Mouse (Mus musculus) forebrain, postnatal 0 days (tissue): Measurements from ENCODE around the gene Selp. TPM values are rescaled to one million over a fixed set of nuclear protein-coding genes. Genes with fewer than 3 reads are reported as not detected.

Experiments used
- ATAC-seq: fragments of 200-750 bp; cut with Nextera tagmentation; 2 replicates; pipeline ENCODE4 v1.8.0; 2017; ENCODE audit warnings: mild to moderate bottlenecking, moderate library complexity
- DNase-seq: peaks from one replicate; pipeline ENCODE4 v3.0.0-alpha.2; 2015
- H3K27ac ChIP-seq: fragments of 300-500 bp; sonication (generic); 2 replicates; pipeline ENCODE4 v1.5.1; 2014; ENCODE audit warnings: low read depth, mild to moderate bottlenecking, antibody characterized with exemption, low read length, moderate library complexity, mixed read lengths
- H3K27me3 ChIP-seq: fragments of 300-500 bp; sonication (generic); 2 replicates; pipeline ENCODE4 v1.6.1; 2014; ENCODE audit warnings: mild to moderate bottlenecking, low read length, mixed read lengths; ENCODE audit not compliant: insufficient read depth
- H3K36me3 ChIP-seq: fragments of 300-500 bp; sonication (generic); 2 replicates; pipeline ENCODE4 v1.6.1; 2014; ENCODE audit warnings: mild to moderate bottlenecking, moderate library complexity; ENCODE audit not compliant: insufficient read depth
- H3K4me1 ChIP-seq: fragments of 300-500 bp; sonication (generic); 2 replicates; pipeline ENCODE4 v1.6.1; 2014; ENCODE audit warnings: antibody characterized with exemption; ENCODE audit not compliant: insufficient read depth
- H3K4me2 ChIP-seq: fragments of 300-500 bp; sonication (generic); 2 replicates; pipeline ENCODE4 v1.6.1; 2014; ENCODE audit warnings: low read depth, mild to moderate bottlenecking, moderate library complexity
- H3K4me3 ChIP-seq: fragments of 300-500 bp; sonication (generic); 2 replicates; pipeline ENCODE4 v1.5.1; 2014; ENCODE audit warnings: low read depth, low read length, mixed read lengths
- H3K9ac ChIP-seq: fragments of 300-500 bp; sonication (generic); 2 replicates; pipeline ENCODE4 v1.6.1; 2014; ENCODE audit warnings: mild to moderate bottlenecking
- H3K9me3 ChIP-seq: fragments of 300-500 bp; sonication (generic); 2 replicates; pipeline ENCODE4 v1.6.1; 2016; ENCODE audit warnings: low read length
- CTCF ChIP-seq: sonication (generic); IDR thresholded peaks from 2 replicates; pipeline ENCODE4 v1.5.1; 2016; ENCODE audit warnings: antibody characterized with exemption, control low read depth, low read depth
- WGBS: fragments of 180-500 bp; shearing (Covaris S2); extraction: QIAGEN DNeasy Blood & Tissue Kit; methylation state at CpG from one replicate; pipeline ENCODE4 v1.1.7; 2014; 5-methylcytosine and 5-hydroxymethylcytosine counted together
- polyA plus RNA-seq: library from polyadenylated mRNA; unstranded; fragments of >200 nt; fragmentation: Nextera tagmentation; extraction: Ambion mirVana; gene quantifications from 2 replicates; pipeline ENCODE4 v1.2.1, GENCODE M21; 2015
- total RNA-seq: library from RNA; depleted of rRNA; stranded (reverse); fragments of >200 nt; gene quantifications from 2 replicates; pipeline ENCODE4 v1.2.3, GENCODE M21; 2014

Selp gene
- total and polyA plus RNA-seq, 2 experiments from 2014 or later: not detected

DNA sequence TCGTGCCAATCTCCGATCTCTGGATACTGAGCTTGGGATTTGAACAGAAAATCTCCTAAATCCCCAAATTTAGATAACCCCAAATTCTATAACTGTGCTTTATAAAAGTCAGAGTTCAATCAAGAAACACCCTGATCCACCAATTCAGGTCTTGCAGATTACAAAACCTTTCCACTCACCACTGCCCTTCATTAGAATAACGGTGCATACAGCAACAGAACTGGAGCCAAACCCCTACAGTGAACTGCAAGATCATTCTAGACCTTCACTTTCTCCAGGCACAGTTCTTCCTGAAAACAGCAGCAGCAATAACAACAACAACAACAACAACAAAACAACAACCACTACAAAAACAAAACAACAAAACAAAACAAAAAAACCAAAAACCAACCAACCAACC is 28.3 kb upstream of the Selp start:
- Histone ChIP-seq H3K36me3 (no peaks in the 10 kb centered on the region), H3K4me3 (no peak overlapping the region), H3K9me3 (no peaks in the 10 kb centered on the region), H3K27me3 (no peaks in the 10 kb centered on the region), H3K27ac (no peak overlapping the region), H3K9ac (no peak overlapping the region), H3K4me1 (no peaks in the 10 kb centered on the region), H3K4me2 (no peak overlapping the region)
- ATAC-seq (no peak), DNase-seq (no peak)
- 82% methylated on average over 3 of the region's 3 CpGs for WGBS
- TF ChIP-seq CTCF: no peak

DNA sequence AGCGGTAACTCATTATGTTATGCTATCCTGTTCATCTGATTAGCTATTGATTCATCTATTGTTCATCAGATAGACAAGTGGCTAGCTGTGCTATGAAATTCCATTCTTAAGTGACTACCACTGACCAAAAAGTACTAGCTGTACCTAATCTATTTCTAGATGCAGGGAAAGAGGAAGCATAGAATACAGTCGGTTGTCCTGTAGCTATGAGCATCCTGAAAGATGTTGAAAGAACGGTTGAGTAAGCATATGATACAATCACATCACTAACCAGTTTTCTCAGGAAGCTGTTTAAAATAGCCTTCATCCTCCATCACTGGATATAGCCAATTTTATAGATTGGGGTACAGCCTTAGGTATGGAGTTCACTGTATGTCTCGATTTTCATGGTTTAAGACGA is 27.2 kb upstream of the Selp start:
- H3K27ac ChIP-seq: no peak overlapping the region
- H3K9me3 ChIP-seq: no peaks in the 10 kb centered on the region
- no peaks in the 10 kb centered on the region for H3K4me1 ChIP-seq
- H3K9ac ChIP-seq: no peak overlapping the region
- no peaks in the 10 kb centered on the region for H3K27me3 ChIP-seq
- no peak overlapping the region for H3K4me3 ChIP-seq
- TF ChIP-seq CTCF: no peak
- no peaks in the 10 kb centered on the region for H3K36me3 ChIP-seq
- DNase-seq: no peak
- WGBS: 95% methylated on average over 5 of the region's 5 CpGs
- H3K4me2 ChIP-seq: no peak overlapping the region
- ATAC-seq: no peak

DNA sequence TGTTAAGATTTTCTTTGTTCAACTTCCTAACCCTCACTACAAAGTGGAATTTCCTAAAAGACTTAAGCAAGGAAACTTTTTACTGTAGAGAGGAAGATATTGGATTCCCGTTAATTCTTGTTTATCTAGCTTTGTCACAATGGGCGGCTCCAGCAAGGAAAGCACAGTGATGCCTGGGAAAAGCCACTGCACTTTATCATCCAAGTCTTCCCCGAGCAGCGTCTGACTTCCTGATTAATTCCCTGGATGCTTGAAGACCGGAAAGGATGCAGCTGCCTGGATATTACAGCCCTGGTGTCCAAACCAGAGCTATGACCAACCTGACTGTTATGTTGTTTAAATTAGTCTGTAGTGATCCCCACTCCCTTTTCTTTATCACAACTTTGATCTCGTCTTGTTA is 18.3 kb upstream of the Selp start:
- no peaks in the 10 kb centered on the region for H3K36me3 ChIP-seq
- H3K4me1 ChIP-seq: no peaks in the 10 kb centered on the region
- no peaks in the 10 kb centered on the region for H3K9me3 ChIP-seq
- WGBS: 80% methylated on average over 6 of the region's 6 CpGs
- DNase-seq: no peak
- ATAC-seq: no peak
- no peaks in the 10 kb centered on the region for H3K27me3 ChIP-seq
- H3K27ac ChIP-seq: no peak overlapping the region
- no peak overlapping the region for H3K4me2 ChIP-seq
- H3K4me3 ChIP-seq: no peak overlapping the region
- H3K9ac ChIP-seq: no peak overlapping the region
- no peak for TF ChIP-seq CTCF

DNA sequence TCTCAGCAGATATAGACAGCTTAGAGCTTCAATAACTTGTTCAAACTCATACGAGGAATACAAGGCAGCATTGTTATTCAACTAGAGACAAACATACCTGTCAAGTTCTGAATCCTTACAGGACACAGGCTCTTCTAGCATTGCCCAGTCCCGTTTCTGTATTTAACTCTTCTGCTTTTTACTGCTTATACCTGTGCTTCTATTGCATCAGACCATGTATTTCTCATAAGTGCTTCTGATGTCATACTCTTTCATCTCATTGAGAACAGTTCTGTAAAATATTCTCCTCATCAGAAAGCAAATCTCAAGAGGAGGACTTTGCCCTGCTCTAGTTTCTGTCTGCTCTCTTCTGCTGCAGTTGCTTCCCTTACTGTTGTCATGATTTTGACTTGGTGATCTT is 17.2 kb upstream of the Selp start:
- Histone ChIP-seq H3K9ac (no peak overlapping the region), H3K27me3 (no peaks in the 10 kb centered on the region), H3K4me1 (no peaks in the 10 kb centered on the region), H3K4me2 (no peak overlapping the region), H3K9me3 (no peaks in the 10 kb centered on the region), H3K27ac (no peak overlapping the region), H3K36me3 (no peaks in the 10 kb centered on the region), H3K4me3 (no peak overlapping the region)
- DNase-seq: no peak
- TF ChIP-seq CTCF: no peak
- no peak for ATAC-seq
- WGBS: 88% methylated on average over 2 of the region's 2 CpGs

DNA sequence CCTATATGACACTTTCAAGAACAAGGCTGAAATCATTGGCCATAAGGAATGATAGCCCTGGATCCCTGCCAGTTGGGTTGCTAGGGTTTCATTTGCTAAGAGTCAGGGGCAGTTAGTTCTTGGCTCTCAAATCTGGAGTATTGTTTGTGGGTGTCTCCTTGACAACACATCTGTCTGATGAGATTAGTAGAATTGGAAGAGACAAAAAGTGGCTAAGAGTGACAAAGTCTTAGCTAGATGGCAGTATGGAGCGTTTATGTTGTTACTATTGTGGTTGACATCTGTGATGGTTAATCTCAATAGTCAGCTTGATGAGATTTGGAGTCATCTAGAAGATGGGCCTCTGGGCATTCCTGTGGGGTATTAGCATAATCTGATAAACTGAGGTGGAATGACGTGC is 16.7 kb upstream of the Selp start:
- Histone ChIP-seq H3K9ac (no peak overlapping the region), H3K9me3 (no peaks in the 10 kb centered on the region), H3K36me3 (no peaks in the 10 kb centered on the region), H3K4me1 (no peaks in the 10 kb centered on the region), H3K27me3 (no peaks in the 10 kb centered on the region), H3K4me3 (no peak overlapping the region), H3K4me2 (no peak overlapping the region), H3K27ac (no peak overlapping the region)
- DNase-seq (no peak), ATAC-seq (no peak)
- TF ChIP-seq CTCF: no peak
- WGBS: 75% methylated on average over 2 of the region's 2 CpGs

DNA sequence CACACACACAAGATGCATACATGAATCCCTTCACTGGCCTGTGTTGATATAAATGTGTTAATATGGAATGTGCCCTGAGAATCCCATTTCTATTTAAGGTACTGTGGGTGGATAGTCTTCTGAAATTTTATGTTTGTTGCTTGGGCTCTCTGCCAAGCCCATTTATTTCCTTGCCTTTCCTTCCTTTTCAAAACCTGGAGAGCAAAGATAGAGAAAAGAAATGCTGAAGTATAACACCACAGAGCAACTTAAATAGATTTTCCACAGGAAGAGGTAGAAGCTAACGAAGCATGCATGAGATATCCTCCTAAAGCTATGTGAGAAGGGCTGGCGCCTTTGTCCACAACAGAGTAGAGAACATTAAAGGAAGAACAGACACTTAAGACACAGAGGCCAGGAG is 5.3 kb upstream of the Selp start:
- ATAC-seq (no peak), DNase-seq (no peak)
- Histone ChIP-seq H3K27ac (no peak overlapping the region), H3K9me3 (no peaks in the 10 kb centered on the region), H3K4me2 (no peak overlapping the region), H3K27me3 (no peaks in the 10 kb centered on the region), H3K36me3 (no peaks in the 10 kb centered on the region), H3K9ac (no peak overlapping the region), H3K4me1 (no peaks in the 10 kb centered on the region), H3K4me3 (no peak overlapping the region)
- WGBS: 86% methylated on average over 2 of the region's 2 CpGs
- no peak for TF ChIP-seq CTCF

DNA sequence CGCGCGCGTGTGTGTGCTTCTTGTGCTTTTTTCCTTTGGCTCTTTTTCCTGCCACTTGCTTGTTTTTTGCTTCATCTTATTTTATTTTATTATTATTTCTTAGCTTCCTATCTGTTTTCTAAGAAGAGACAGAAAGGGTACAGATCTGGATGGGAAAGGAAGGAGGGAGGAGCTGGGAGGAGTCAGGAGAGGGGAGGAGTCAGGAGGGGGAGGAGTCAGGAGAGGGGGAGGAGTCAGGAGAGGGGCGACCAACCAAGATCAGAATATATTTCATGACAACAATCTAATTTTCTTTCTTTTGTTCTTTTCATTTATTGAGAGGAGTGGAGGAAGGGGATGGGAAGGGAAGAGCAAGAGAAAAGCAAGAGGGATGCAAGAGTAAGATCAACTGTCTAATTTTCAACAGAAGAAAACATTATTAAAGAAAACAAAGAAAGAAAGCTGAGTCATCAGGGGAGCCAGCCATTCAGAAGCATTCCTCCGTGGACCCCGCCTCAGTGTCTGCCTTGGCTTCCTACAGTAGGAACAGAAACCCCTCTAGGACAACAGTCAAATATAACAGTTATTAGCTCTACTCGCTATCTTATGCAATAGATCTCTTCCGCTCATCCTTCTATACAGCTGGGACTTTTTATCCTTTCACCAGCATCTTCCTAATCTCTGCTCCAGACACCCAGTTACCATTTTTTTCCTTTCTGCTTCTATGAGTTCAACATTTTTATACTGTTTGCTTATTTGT is 4.3 kb upstream of the Selp start:
- ATAC-seq: no peak
- Histone ChIP-seq H3K27me3 (no peaks in the 10 kb centered on the region), H3K4me2 (no peak overlapping the region), H3K4me1 (no peaks in the 10 kb centered on the region), H3K9ac (no peak overlapping the region), H3K27ac (no peak overlapping the region), H3K36me3 (no peaks in the 10 kb centered on the region), H3K4me3 (no peak overlapping the region), H3K9me3 (no peaks in the 10 kb centered on the region)
- TF ChIP-seq CTCF: no peak
- DNase-seq: no peak
- WGBS: 95% methylated on average over 9 of the region's 9 CpGs

DNA sequence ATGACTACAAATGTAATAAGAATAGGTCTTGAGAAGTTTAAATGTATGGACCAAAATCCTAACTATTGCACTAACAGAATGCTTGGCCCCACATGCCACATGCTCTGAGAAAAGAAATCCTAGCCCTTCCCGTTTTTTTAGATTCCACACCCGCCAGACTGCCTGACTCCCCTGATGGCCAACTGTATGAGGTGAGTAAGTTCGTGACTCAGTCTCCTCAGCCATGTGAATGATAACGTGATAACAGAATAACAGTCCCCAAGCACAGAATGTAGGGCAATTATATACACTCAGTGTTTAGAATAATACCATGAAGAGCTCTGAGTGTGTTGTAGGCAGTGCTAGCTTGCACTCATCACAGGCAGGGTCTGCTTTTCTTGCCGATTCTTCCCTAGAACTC is 784 bp upstream of the Selp start:
- H3K4me2 ChIP-seq: no peak overlapping the region
- no peak for TF ChIP-seq CTCF
- H3K4me3 ChIP-seq: no peak overlapping the region
- WGBS: 88% methylated on average over 5 of the region's 5 CpGs
- no peak for DNase-seq
- ATAC-seq: no peak
- H3K27me3 ChIP-seq: no peaks in the 10 kb centered on the region
- no peaks in the 10 kb centered on the region for H3K9me3 ChIP-seq
- no peaks in the 10 kb centered on the region for H3K4me1 ChIP-seq
- H3K36me3 ChIP-seq: no peaks in the 10 kb centered on the region
- no peak overlapping the region for H3K27ac ChIP-seq
- no peak overlapping the region for H3K9ac ChIP-seq
